Mouse (Mus musculus) layer of hippocampus, adult 2 months (tissue): ENCODE measurements around the gene Galnt7. TPM values are rescaled to one million over a fixed set of nuclear protein-coding genes. Genes with fewer than 3 reads are reported as not detected.

Source experiments
- DNase-seq, 2 experiments: peaks; one replicate each; pipeline ENCODE4 v3.0.0; 2022; ENCODE audit warnings: low spot score in 2 of 2
- H3K27ac ChIP-seq: fragments of 200-600 bp; 2 replicates; pipeline ENCODE4 v1.8.1; 2022
- H3K4me3 ChIP-seq: fragments of 200-600 bp; 2 replicates; pipeline ENCODE4 v1.8.1; 2022; ENCODE audit warnings: mild to moderate bottlenecking
- CTCF ChIP-seq: fragments of 200-600 bp; conservative IDR thresholded peaks from 2 replicates; pipeline ENCODE4 v1.8.1; 2022; ENCODE audit warnings: antibody characterized with exemption, mild to moderate bottlenecking, moderate library complexity
- total RNA-seq, 2 experiments: library from RNA; stranded (reverse); gene quantifications; 2 replicates each; pipeline ENCODE4 v1.2.3; 2021

Galnt7 gene
- total RNA-seq, 2 experiments from 2014 or later, result 9.7 to 11.4 TPM

GRCm38 (mm10) chr8:57568633-57569399 is 84.0 kb downstream of the Galnt7 start:
- Histone ChIP-seq H3K27ac (peak overlapping the region; percentile 32; the same call in 1 of the 2 replicates), H3K4me3 (no peak overlapping the region)
- TF ChIP-seq CTCF, result no peak
- DNase-seq, result no peak

GRCm38 (mm10) chr8:57567998-57568397 is 84.8 kb downstream of the Galnt7 start:
- Histone ChIP-seq H3K27ac (peak overlapping the region; percentile 32; the same call in 1 of the 2 replicates), H3K4me3 (no peak overlapping the region)
- no peak for DNase-seq
- no peak for TF ChIP-seq CTCF

GRCm38 (mm10) chr8:57565039-57565438 is 87.8 kb downstream of the Galnt7 start:
- TF ChIP-seq CTCF, result no peak
- no peak for DNase-seq
- no peak overlapping the region for H3K27ac ChIP-seq

GRCm38 (mm10) chr8:57563726-57564125 is 89.1 kb downstream of the Galnt7 start:
- Histone ChIP-seq H3K27ac (no peak overlapping the region), H3K4me3 (no peak overlapping the region)
- no peak for TF ChIP-seq CTCF
- peak; percentile 23 to 56 for DNase-seq

More at GRCm38 (mm10) chr8:57565039-57565438, 87.8 kb downstream of the Galnt7 start:
- no peak overlapping the region for H3K4me3 ChIP-seq

GRCm38 (mm10) chr8:57562741-57563140 is 90.1 kb downstream of the Galnt7 start:
- Histone ChIP-seq H3K4me3 (no peak overlapping the region), H3K27ac (no peak overlapping the region)
- TF ChIP-seq CTCF, result no peak
- no peak for DNase-seq

GRCm38 (mm10) chr8:57560926-57561325 is 91.9 kb downstream of the Galnt7 start:
- TF ChIP-seq CTCF, result no peak
- H3K4me3 ChIP-seq, result no peak overlapping the region
- no peak for DNase-seq
- H3K27ac ChIP-seq, result no peak overlapping the region

- TF ChIP-seq CTCF, result no peak
- Histone ChIP-seq H3K27ac (no peak overlapping the region), H3K4me3 (no peak overlapping the region)
- DNase-seq, result no peak
These were observed 100.5 kb downstream of the Galnt7 start for GRCm38 (mm10) chr8:57552102-57553032.

- H3K27ac ChIP-seq, result no peak overlapping the region
- no peak for TF ChIP-seq CTCF
- H3K4me3 ChIP-seq, result no peak overlapping the region
- DNase-seq, result no peak
These were observed 105.3 kb downstream of the Galnt7 start for GRCm38 (mm10) chr8:57547581-57547980.

GRCm38 (mm10) chr8:57546834-57547233 is 106.0 kb downstream of the Galnt7 start:
- TF ChIP-seq CTCF, result no peak
- no peak overlapping the region for H3K27ac ChIP-seq
- no peak for DNase-seq
- no peak overlapping the region for H3K4me3 ChIP-seq

GRCm38 (mm10) chr8:57546401-57546800 is 106.4 kb downstream of the Galnt7 start:
- Histone ChIP-seq H3K27ac (no peak overlapping the region), H3K4me3 (no peak overlapping the region)
- no peak for TF ChIP-seq CTCF
- no peak for DNase-seq

GRCm38 (mm10) chr8:57541405-57541804 is 111.4 kb downstream of the Galnt7 start:
- Histone ChIP-seq H3K4me3 (no peak overlapping the region), H3K27ac (no peak overlapping the region; the same call in 1 of the 2 replicates)
- DNase-seq, result no peak
- TF ChIP-seq CTCF, result no peak

- TF ChIP-seq CTCF, result no peak
- H3K27ac ChIP-seq, result no peak overlapping the region; the same call in 1 of the 2 replicates
- no peak overlapping the region for H3K4me3 ChIP-seq
- no peak for DNase-seq
These were observed 111.9 kb downstream of the Galnt7 start for GRCm38 (mm10) chr8:57540951-57541350.
